8 mouse cellular contexts compared by ENCODE assay signal in genomic region chr2:39004880-39005435, GRCm38 (mm10). TPM values are rescaled to one million over a fixed set of nuclear protein-coding genes. Genes with fewer than 3 reads are reported as not detected.
A peak's percentile ranks its signal among the peaks of the same experiment; 100 is the strongest.
DNase-seq lines count a peak whose midpoint lies in the region; ATAC-seq and TF ChIP-seq lines count a peak whose summit lies in the region.

Arpc5l (plus strand) TSS chr2:39005348.

- H3K9ac ChIP-seq in hindbrain, embryonic 14.5 days = peak within 1 kb of the TSS; percentile 78

- DNase-seq in Patski (ENCODE audit: low read depth, low spot score) = peak; percentile 39
- peak; percentile 93 to 94 for DNase-seq in cerebellum, postnatal 14 days
- peak; percentile 77 to 84 for DNase-seq in frontal cortex, postnatal 25 days (ENCODE audit: low spot score in 2 of 2)
- peak; percentile 89 for DNase-seq in hindbrain, embryonic 14.5 days (ENCODE audit: low spot score)
- DNase-seq in layer of hippocampus, postnatal 36 days = peak; percentile 90 to 91
- DNase-seq in lung, postnatal 36 days = peak; percentile 96
- peak; percentile 95 for DNase-seq in retina, postnatal 1 day
- DNase-seq in urinary bladder, adult 18-20 months (ENCODE audit: low spot score in 2 of 2) = peak; percentile 85 to 88

- TF ChIP-seq CTCF in Patski (IDR thresholded peaks at IDR 0.05) = no peak

- peaks cover 43% of the 10 kb centered on the region for H3K4me1 ChIP-seq in hindbrain, embryonic 14.5 days (replicated peaks; ENCODE audit: control insufficient read depth, insufficient read depth, low read length)

- POLR2A ChIA-PET in Patski (lab: Charles Lee) = interaction anchor here (0.9 kb wide), 1 partner anchor 10 kb away, joined by 3 read pairs; no protein-coding TSS in a partner anchor

- no peaks in the 10 kb centered on the region for H3K9me3 ChIP-seq in hindbrain, embryonic 14.5 days (ENCODE audit: control insufficient read depth, low read length)

- in situ Hi-C loops in Patski (cut with MboI; ENCODE audit: low pct_unique_long_range_greater_than_20kb) = loop anchor here (10.0 kb wide), 1 partner anchor 360 kb away; the partner anchor contains the start of gene Psmb7

- peak within 1 kb of the TSS; percentile 69 for H3K4me3 ChIP-seq in hindbrain, embryonic 14.5 days (replicated peaks; ENCODE audit: low read length)

- CTCF ChIA-PET in Patski (lab: Charles Lee) = interaction anchor here (0.7 to 1.6 kb wide), 2 partner anchors 77 to 180 kb away, joined by 3 read pairs; no protein-coding TSS in a partner anchor

- peaks cover 37% of the 10 kb centered on the region for H3K36me3 ChIP-seq in hindbrain, embryonic 14.5 days (replicated peaks; ENCODE audit: control insufficient read depth, insufficient read depth)

- WGBS in hindbrain, embryonic 14.5 days = under 1% methylated on average over 51 of the region's 58 CpGs

- peak within 1 kb of the TSS; percentile 80 for H3K4me2 ChIP-seq in hindbrain, embryonic 14.5 days (replicated peaks)

- peak; percentile 70 for ATAC-seq in Patski
- ATAC-seq in hindbrain, embryonic 14.5 days (ENCODE audit: low FRiP score) = peak; percentile 89

- H3K27ac ChIP-seq in hindbrain, embryonic 14.5 days = peak within 1 kb of the TSS; percentile 81

- no peaks in the 10 kb centered on the region for H3K27me3 ChIP-seq in Patski
- H3K27me3 ChIP-seq in hindbrain, embryonic 14.5 days (ENCODE audit: control insufficient read depth, insufficient read depth, low read length) = no peaks in the 10 kb centered on the region

RNA-seq across cellular contexts. Expression of gene Arpc5l, which starts in this region (rescaled TPM):
- 93.2 TPM for polyA plus RNA-seq in Patski (2021)
- polyA plus RNA-seq in hindbrain, embryonic 14.5 days (2014; fragmentation: Nextera tagmentation; extraction: Ambion mirVana) = 146 and 155 TPM in 2 replicates
- 100 to 1,000 TPM in 1 of 2 experiments, 10 to 100 TPM in 1; 92.9 to 106 TPM for total RNA-seq in layer of hippocampus, postnatal 36 days (2021)

Comparison
In these comparisons a context has a peak if more than half of its experiments do, and no peak if none do; other contexts are left out.
1. Peak in every context shown above with its lines: DNase-seq, ATAC-seq, H3K4me3 ChIP-seq and H3K27ac ChIP-seq.
2. DNase-seq: peak in every context shown above with its lines; median percentile 96 in lung, postnatal 36 days; 95 in retina, postnatal 1 day; 94 in cerebellum, postnatal 14 days; 90 in layer of hippocampus, postnatal 36 days; 89 in hindbrain, embryonic 14.5 days; 86 in urinary bladder, adult 18-20 months; 80 in frontal cortex, postnatal 25 days; 39 in Patski.